Mouse (Mus musculus) large intestine, adult 2 months (tissue): ENCODE data around the gene Pdap1. TPM values are rescaled to one million over a fixed set of nuclear protein-coding genes. Genes with fewer than 3 reads are reported as not detected.
A peak's percentile ranks its signal among the peaks of the same experiment; 100 is the strongest.
"Not testable (repeated sequence)": the region's sequence is repeated elsewhere in the genome, so short reads cannot be mapped to it uniquely, and the experiment has no call there.

Experiments
- DNase-seq: peaks from one replicate; pipeline ENCODE4 v3.0.0-alpha.2; 2012; ENCODE audit warnings: low read depth, low spot score
- WGBS: fragments of 180-500 bp; shearing (Covaris S2); methylation state at CpG from one replicate; pipeline ENCODE4 v1.1.7; 2018; 5-methylcytosine and 5-hydroxymethylcytosine counted together
- polyA plus RNA-seq: library from polyadenylated mRNA; depleted of rRNA; stranded (reverse); fragments of >200 nt; gene quantifications from 2 replicates; pipeline ENCODE4 v1.2.3, GENCODE M21; 2012

Pdap1 gene
- polyA plus RNA-seq, 1 experiment: 25.6 TPM

DNA sequence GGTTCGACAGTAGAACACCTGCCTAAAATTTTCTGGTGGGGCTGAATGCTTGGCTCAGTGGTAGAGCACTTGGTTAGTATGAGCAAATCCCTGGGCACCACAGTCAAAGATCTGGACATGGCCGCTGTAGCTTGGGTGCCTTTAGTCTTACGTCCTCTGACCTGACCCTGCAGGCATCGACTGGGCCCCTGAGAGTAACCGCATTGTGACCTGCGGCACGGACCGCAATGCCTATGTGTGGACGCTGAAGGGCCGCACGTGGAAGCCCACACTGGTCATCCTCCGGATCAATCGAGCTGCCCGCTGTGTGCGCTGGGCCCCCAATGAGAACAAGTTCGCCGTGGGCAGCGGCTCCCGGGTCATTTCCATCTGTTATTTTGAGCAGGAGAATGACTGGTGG lies 16.6 kb downstream of the Pdap1 start:
- WGBS: 92% methylated on average over 19 of the region's 19 CpGs
- no peak for DNase-seq

DNA sequence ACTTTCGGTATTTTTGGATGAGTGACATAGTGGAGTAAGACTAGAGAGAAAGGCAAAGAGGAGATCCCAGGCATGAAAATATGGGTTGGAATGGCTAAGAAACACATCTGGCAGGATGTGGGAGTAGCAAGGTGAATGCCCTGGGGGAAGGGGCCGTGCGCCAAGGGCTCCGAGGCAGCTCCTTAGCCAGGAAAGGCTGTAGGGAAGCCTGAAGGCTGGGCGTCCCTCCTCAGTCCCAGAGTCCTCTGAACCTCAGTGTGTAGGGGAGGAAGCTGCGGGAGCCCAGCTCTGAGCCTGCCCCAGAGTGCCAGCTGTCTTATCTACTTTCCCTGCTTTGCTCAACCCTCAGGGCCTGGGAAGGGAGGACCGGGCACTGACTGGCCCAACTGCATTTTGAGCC lies 19.1 kb downstream of the Pdap1 start:
- no peak for DNase-seq
- WGBS: 72% methylated on average over 7 of the region's 7 CpGs

DNA sequence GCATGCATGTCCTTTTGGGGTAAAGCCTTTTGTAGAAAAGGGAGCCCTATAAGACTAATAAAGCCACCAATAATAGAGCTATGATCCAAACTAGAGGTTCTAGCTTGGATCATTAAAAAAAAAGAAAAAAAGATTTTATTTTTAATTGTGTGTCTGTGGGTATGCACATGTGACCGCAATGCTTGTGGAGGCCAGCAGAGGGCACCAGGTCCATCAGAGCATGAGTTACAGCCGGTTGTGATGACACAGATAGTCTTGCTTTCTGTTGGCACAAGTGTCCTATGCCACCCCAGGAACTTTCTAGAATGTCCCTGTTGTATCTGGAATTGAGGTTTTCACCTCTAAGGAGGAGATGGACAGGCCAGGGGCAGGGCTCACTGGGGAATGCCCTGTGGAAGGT lies 20.7 kb downstream of the Pdap1 start:
- WGBS: 96% methylated on average over 2 of the region's 2 CpGs
- no peak for DNase-seq

DNA sequence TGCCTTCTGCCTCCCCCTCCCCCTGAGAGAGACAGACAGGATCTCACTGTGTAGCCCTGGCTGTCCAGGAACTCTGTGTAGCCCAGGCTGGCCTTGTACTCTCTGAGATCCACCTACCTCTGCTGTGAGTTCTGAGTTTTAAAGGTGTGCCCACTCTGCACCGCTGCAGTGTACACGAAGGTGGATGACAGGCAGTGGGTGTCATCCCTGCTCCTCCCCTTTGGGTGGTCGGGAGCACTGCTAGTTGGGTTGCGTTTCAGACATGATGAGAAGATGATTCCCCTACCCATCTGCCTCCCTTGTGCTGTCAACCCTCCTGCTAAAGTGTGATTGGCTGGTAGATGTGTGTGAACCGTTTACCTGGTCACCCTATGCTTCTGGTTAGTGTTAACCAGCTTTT lies 21.6 kb downstream of the Pdap1 start:
- DNase-seq: no peak
- 90% methylated on average over 5 of the region's 5 CpGs for WGBS

DNA sequence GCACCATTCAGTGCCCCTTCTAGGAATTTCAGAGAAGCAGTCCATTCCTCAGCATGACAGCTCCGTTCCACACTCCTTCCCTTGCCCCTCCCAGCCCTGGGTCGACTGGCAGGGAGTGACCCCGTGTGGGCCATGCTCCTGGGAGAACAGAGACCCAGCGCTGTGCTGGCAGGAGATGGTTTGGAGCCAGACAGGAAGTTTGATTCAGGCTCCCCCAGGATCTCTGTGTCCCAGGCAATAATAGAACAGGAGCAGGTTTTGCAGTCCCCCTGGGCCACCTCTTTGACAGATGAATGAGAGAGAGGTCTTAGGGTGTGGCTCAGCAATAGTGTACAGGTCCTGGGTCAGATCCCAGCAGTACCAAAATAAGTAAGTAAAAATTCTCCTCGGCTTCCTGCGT lies 22.0 kb downstream of the Pdap1 start:
- no peak for DNase-seq
- WGBS: 48% methylated on average over 6 of the region's 6 CpGs

DNA sequence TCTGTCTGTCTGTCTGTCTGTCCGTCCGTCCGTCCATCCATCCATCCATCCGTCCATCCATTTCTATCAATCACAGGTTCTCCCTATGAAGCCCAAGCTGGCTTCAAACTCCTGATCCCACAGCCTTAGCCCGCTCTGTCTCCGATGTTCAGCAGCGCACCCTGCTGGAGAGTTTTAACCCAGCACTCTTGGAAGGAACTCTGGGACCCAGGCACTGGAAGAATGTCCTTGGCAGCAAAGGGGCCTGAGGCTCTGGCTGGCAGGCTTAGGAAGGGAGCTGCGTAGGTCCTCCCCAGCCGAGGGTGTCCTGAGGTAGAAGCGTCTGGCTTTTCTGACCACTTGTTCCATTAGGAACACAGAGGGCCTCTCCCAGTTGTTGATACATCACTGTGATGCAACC lies 23.1 kb downstream of the Pdap1 start:
- WGBS: 24% methylated on average over 10 of the region's 10 CpGs
- no peak for DNase-seq

DNA sequence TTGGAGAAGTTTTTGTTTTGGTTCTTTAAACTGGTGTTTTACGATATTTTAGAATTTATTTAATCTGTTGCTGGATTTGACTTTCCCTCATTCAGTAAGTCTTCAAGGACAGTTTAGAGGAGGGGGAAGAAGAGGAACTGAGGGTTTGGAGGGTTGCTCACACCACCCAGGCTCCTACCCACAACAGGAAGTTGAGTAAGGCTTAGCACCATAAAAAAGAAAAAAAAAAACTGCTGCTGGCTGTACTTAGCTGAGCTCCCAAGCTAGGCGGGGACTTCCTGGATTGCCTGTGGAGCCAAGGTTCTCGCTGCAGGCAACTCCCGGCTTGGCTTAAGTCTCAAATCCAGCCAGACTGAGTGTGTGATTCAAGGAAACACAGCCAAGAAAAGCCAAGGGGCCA lies 23.7 kb downstream of the Pdap1 start:
- WGBS: 3% methylated on average over 4 of the region's 4 CpGs
- DNase-seq: peak; percentile 74

DNA sequence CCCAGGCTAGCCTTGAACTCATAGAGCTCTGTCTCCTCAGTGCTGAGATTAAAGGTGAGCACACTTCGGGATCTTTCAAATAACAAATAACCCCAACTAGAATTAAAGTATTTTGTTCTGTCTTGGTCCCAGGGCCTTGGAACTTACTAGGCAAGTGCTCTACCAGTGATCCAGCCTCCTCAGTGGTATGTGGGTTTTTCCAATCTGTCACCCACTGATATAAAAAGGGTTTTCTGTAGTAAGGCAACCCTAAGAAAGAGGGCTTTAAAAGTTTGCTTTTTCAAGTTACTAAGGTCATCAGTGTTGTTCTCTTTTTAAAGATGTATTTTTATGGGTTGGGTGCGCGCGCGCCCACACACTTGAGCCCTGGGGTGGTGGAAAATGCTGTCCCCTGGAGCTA lies 24.3 kb downstream of the Pdap1 start:
- 30% methylated on average over 5 of the region's 5 CpGs for WGBS
- DNase-seq: no peak

DNA sequence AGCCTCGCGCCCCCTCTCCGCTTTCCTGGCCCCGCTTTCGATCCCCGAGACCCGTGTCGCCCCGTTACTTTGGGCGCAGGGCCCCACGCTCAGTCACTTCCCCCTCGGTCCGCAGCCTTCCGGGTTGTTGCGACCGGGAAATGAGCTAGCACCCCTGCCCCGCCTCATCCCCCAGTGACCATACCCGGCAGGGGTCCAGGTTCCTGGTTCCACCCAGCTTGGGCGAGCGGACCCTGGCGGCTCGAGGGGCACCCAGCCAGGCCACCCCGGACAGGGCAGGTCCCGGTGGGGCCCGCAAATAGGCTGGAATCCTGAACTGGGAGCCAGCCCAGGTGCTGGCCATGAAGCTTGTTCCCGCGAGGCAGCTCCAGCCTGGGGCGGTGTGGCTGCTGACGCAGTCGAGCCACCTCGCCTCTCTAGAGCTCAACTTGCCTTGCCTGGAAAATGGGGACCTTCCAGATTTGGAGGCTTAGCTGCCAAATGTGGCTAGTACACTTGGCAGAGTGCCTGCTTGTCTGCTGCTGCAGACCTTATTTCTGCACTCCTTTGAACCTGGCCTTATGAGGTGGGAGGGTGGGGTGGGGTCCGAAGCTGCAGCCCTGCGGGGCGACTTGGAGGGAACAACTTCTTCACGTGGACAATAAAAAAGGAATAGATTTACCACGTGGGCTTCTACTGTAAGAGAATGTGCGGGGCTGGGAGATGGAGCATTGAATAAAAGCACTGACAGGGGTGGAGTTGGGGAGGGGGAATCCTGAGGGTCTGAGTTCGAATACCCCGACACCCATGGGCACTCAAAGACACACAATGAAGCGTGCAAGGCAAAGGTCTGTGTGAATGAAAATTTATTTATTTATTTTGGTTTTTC lies 25.2 kb downstream of the Pdap1 start:
- 4% methylated on average over 40 of the region's 40 CpGs for WGBS
- no peak for DNase-seq

DNA sequence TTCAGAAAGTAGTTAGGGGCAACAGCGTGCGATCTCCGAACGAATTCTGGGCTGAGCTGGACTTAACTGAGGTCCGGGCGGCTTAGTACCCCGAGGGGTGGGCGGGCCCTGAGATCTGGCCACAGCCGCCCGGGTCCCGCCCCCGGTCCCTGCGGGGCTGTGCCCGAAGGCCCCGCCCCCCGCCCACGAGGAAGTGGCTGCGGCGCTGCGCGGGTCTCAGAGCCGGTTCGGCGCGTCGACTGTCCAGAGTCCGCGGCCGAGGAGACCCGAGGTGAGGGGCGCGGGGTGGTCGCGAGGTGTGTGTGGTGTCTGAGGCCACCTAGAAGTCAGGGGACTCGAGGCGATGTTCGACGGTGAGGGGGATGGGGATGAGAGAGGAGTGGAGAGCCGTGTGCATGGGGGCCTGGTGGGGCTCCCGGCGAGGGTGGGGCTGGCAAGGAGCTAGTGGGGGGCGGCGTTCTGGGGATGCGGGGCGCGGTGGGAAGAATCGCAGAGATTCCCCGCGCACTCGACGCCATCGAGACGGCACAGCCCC lies 25.9 kb downstream of the Pdap1 start, which contains the start of gene Arpc1b:
TSS of gene Arpc1b (plus strand) at position 145 of the 535 bp plus-strand sequence.
- DNase-seq: no peak
- WGBS: 1% methylated on average over 51 of the region's 53 CpGs

DNA sequence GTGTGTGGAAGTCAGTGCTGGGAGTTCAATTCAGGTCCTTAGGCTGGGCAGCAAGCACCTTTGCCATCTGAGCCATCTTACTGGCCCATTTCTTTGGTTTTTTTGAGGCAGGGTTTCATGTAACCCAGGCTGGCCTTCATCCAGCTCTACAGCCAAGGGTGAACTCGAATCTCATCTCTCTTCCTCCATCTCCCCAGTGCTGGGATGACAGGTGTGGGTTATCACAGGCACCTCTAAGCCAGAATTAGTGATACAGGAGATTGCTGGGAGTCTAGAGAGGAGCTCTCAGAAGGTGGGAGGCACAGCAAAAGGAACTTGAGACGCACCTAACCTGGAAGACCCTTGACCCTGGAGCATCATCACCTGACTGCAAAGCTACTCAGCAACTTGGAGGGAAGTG lies 26.6 kb downstream of the Pdap1 start:
- 6% methylated on average over 2 of the region's 2 CpGs for WGBS

DNA sequence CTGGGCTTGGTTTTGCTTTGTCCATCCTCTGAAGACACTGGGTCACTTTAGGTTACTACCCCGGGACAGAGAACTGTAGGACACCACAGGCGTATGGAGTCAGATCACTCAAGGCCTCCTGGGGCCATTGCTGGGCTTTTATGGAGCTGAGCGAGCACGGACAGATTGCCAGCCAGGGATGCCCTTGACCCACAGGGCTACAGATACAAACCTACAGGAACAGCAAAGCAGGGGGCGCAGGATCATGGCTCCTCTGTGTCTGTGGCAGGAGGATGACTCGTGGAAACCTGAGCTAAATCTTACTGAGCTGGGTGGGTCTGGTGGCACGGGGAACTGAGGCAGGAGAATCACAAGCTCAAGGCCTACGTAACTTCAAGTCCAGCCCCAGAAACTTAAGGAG lies 27.5 kb downstream of the Pdap1 start:
- DNase-seq: no peak
- WGBS: 81% methylated on average over 8 of the region's 8 CpGs

More for the DNA sequence above, 26.6 kb downstream of the Pdap1 start:
- DNase-seq: no peak

DNA sequence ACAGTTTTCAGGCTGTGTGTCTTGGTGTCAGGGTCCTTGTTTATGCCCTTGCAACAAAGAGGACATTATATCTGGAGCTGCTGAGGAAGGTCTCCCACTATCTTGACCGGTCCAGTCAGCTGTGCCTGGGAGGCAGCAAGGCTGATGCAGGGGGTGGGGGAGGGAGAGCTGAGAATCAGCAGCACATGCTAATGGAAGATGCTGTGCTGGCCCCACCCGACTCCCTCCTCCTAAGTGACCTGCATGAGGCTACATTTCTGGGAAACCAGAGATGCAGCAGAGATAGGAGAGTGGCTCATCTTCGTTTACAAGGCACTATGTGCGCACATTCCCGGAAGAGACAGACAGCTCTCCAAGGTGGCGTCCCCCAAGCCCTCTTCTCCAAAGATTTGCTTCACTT lies 29.6 kb downstream of the Pdap1 start:
- no peak for DNase-seq
- WGBS: 87% methylated on average over 6 of the region's 6 CpGs

DNA sequence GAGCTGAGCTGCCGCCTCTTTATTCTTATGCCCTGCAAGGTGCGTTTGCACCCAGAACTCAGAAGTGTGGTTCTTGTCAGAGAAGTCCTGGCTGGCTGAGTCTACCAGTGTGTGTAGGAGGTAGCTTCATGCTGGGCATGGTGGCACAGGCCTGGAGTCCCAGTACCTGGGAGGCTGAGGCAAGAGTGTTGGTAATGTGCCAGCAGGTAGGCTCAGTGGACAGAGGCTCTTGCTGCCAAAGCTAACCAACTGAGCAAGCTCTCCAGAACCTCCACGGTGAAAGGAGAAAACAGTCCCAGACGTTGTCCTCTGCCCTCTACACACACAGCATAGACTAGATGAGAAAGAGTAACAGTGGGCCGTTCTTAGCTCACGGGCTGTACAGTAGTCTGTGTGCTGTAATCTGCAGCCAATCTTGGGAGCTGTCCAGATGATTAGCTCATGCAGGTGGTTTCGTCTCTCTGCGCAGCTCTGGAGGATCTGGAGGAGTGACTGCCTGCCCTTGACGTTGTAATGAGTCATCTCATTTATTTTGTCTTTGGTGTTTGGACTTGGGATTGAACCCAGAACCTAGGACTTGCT lies 34.3 kb downstream of the Pdap1 start:
- DNase-seq: no peak
- WGBS: 51% methylated on average over 9 of the region's 9 CpGs

DNA sequence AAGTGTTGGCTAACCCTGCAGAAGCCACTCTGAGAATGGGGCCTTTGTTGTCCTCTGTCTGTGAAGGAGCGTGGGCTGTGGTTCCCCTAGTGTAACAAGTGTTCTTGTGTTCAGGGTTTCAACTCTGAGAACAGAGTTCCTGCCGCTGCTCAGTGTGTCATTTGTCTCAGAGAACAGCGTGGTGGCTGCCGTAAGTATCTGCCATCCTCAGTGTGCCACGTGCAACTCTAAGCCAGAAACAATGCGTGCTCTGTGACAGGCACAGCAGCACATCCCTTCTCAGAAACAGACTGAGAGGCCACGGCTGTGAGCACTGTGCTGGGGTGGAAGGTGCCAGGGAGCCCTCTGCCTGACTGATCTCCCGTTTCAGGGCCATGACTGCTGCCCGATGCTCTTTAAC lies 35.7 kb downstream of the Pdap1 start:
- WGBS: 96% methylated on average over 9 of the region's 9 CpGs
- DNase-seq: no peak

DNA sequence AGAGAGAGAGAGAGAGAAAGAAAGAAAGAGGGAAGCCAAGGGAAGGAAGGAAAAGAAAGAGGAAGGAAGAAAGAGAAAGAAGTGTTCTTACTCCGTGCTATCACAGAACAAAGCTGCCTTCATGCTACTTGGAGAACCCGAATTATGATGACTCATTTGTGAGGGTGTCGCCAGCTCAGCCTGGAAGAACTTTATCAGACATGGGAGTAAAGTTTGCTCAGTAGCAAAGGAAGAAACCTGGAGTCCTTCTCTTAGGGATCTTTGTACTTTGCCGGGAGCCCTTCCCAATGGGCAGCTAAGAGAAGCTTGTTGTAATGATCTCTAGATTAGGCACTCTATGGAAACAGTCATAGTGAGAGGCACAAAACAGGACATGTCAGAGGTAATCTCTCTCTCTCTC lies 37.3 kb downstream of the Pdap1 start:
- 33% methylated on average over 4 of the region's 4 CpGs for WGBS
- DNase-seq: no peak

DNA sequence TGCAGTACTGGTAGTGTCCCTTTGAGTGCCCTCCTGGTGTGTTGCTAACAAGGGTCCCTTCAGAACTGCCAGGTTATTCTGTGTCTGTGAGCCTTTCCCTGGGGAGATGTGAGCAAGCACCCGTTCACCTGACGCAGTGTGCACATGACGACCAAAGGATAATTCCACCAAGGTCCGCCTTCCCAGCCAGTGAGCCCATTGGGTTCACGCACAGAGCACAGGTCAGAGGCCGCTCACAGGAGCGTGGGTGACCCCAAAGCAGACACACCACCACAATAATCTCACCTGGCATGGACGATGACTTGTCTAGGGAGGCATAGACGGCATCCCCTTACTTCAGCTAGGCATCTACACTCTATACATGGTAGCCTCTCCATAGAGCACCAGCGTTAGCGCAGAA lies 38.6 kb downstream of the Pdap1 start:
- not testable (repeated sequence) for DNase-seq
- WGBS: 98% methylated on average over 11 of the region's 11 CpGs

DNA sequence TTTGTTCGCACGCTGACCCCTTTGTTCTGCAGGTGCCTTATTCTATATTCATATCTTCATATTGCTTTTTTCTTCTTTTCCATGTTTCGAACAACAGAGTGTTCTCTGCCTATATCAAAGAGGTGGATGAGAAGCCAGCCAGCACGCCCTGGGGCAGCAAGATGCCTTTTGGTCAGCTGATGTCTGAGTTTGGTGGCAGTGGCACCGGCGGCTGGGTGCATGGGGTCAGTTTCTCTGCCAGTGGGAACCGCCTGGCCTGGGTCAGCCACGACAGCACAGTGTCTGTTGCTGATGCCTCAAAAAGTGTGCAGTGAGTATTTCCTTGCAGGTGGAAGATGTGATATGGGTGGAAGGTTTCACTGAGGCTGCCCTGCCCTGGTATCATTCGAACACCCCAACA lies 39.1 kb downstream of the Pdap1 start:
- no peak for DNase-seq
- WGBS: 95% methylated on average over 9 of the region's 9 CpGs

DNA sequence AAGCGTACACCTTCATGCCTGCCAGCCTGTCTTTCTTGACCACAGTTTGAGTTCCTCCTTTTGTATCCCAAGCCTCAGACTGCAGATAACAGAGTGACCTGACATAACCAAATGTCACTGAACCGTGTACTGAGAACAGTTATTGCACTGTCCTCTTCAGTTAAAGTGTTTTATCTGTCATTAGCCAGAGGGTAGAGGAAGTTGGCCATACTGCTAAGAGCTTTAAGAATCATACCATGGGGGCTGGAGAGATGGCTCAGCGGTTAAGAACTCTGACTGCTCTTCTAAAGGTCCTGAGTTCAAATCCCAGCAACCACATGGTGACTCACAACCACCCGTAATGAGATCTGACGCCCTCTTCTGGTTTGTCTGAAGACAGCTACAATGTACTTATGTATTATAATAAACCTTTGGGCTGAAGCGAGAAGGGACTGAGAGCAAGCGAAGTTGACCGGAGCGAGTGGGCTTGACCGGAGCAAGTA lies 41.7 kb downstream of the Pdap1 start:
- no peak for DNase-seq
- 89% methylated on average over 10 of the region's 10 CpGs for WGBS

DNA sequence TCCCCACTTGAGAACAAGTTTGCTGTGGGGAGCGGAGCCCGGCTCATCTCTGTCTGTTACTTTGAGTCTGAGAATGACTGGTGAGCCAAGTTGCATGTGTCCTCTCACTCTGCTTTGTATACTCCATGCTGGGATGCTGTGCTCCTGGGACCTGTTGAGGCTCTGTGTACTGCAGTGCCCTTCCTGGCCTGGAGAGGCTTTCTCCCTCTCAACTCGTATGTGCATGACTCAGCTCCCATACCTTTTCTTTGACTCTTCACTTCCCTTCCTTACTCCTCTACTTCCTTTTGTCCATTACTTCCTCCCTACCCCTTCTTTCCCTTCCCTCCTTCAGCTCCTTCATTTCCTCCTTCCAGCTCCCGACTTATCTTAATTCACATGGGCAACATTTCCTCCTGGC lies 43.8 kb downstream of the Pdap1 start:
- 76% methylated on average over 4 of the region's 4 CpGs for WGBS

DNA sequence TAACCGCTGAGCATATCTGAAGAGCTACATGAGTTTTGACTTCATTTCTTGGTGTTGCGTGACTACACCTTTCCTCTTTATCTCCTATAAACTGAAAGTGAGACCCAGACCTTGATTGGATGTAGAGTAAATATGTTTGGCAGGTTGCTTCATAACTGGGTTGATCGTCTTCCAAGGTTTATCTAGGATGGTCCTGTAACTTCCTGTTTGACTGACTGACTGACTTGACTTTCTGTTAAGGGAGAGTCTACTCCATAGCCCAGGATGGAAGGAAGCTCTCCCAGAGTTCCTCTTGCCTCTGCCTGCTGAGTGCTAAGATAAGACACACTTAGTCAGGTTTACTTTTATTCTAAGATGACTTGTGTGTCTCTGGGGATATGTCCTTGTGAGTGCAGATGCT lies 50.2 kb downstream of the Pdap1 start:
- WGBS: 56% methylated on average over 3 of the region's 3 CpGs
- DNase-seq: no peak

More for the DNA sequence above, 43.8 kb downstream of the Pdap1 start:
- no peak for DNase-seq
